ENCODE assay signal across 8 mouse cellular contexts in the genomic region with DNA sequence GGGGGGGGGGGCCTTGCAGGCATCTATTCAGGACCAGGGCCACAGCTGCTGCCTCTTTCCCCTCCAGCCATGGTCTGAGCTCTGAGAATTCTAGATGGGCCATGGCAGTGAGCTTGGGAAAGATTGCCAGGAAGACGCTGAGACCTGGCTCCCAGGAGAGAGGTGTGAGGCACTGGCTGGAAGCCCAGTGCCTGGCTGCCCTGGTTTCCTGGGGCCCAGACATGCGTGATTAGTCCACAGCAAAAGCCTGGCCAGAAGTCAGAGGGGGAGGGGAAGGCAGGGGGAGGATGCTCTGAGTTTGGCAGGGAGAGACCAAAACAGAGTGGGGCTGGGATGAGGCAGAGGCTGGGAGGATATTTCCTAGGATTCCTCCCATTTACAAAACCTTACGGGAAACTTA. TPM values are rescaled to one million over a fixed set of nuclear protein-coding genes. Genes with fewer than 3 reads are reported as not detected.
DNase-seq lines count a peak whose midpoint lies in the region; ATAC-seq and TF ChIP-seq lines count a peak whose summit lies in the region.

No protein-coding gene starts in this region.

- no peaks in the 10 kb centered on the region for H3K9me3 ChIP-seq in heart, embryonic 12.5 days (replicated peaks)
- no peaks in the 10 kb centered on the region for H3K9me3 ChIP-seq in kidney, postnatal 0 days (replicated peaks; ENCODE audit: low read length)

- no peak overlapping the region for H3K9ac ChIP-seq in heart, embryonic 12.5 days
- no peak overlapping the region for H3K9ac ChIP-seq in kidney, postnatal 0 days (ENCODE audit: low read depth, low read length)

- TF ChIP-seq POLR2A in lung, adult 2 months (IDR thresholded peaks at IDR 0.05; ENCODE audit: borderline replicate concordance, extremely low read depth, low read depth, low read length): no peak

- H3K4me3 ChIP-seq in lung, adult 2 months (replicated peaks; ENCODE audit: extremely low read depth, low read depth, low read length): no peak overlapping the region
- no peak overlapping the region for H3K4me3 ChIP-seq in heart, embryonic 12.5 days
- H3K4me3 ChIP-seq in kidney, postnatal 0 days (replicated peaks; ENCODE audit: low read depth, low read length): no peak overlapping the region

- H3K27ac ChIP-seq in heart, embryonic 12.5 days (ENCODE audit: poor library complexity, severe bottlenecking): peak overlapping the region; percentile 36
- H3K27ac ChIP-seq in kidney, postnatal 0 days: peak overlapping the region; percentile 19

- no peaks in the 10 kb centered on the region for H3K36me3 ChIP-seq in heart, embryonic 12.5 days
- H3K36me3 ChIP-seq in kidney, postnatal 0 days (ENCODE audit: insufficient read depth, low read length): no peaks in the 10 kb centered on the region

- 0 out of 2 replicates have a peak, but pooled peaks cover 9% of the 10 kb centered on the region for H3K27me3 ChIP-seq in heart, embryonic 12.5 days (replicated peaks)
- no peaks in the 10 kb centered on the region for H3K27me3 ChIP-seq in kidney, postnatal 0 days (ENCODE audit: insufficient read depth, low read length)

- WGBS in lung, adult 2 months: 29% methylated on average over 3 of the region's 3 CpGs
- 37% methylated on average over 3 of the region's 3 CpGs for WGBS in heart, embryonic 12.5 days
- WGBS in kidney, postnatal 0 days: 22% methylated on average over 3 of the region's 3 CpGs

- H3K4me2 ChIP-seq in heart, embryonic 12.5 days: peak overlapping the region; percentile 22
- no peak overlapping the region for H3K4me2 ChIP-seq in kidney, postnatal 0 days (ENCODE audit: low read length)

- 0 out of 2 replicates have a peak, but pooled peaks cover 4% of the 10 kb centered on the region for H3K4me1 ChIP-seq in lung, adult 2 months (ENCODE audit: control insufficient read depth, insufficient read depth, low read length)
- H3K4me1 ChIP-seq in heart, embryonic 12.5 days (replicated peaks): peaks cover 64% of the 10 kb centered on the region
- peaks cover 11% of the 10 kb centered on the region; the same call in 1 of the 2 replicates for H3K4me1 ChIP-seq in kidney, postnatal 0 days (replicated peaks; ENCODE audit: insufficient read depth, low read length)

- TF ChIP-seq CTCF in lung, adult 2 months (IDR thresholded peaks at IDR 0.05; ENCODE audit: insufficient read depth, low read length): no peak
- no peak for TF ChIP-seq CTCF in kidney, postnatal 0 days (IDR thresholded peaks at IDR 0.05; ENCODE audit: low read depth)

- ATAC-seq in heart, embryonic 12.5 days (ENCODE audit: insufficient number of reproducible peaks, low FRiP score): no peak
- no peak for ATAC-seq in kidney, postnatal 0 days (replicated peaks; ENCODE audit: low FRiP score, low read depth)

- DNase-seq in lung, adult 18-20 months: peak; percentile 35 to 46
- DNase-seq in lung, adult 2 months: no peak
- peak; percentile 96 to 97 for DNase-seq in cerebellum, postnatal 25 days
- peak; percentile 19 for DNase-seq in kidney, postnatal 0 days (ENCODE audit: low spot score)
- DNase-seq in lung, postnatal 14 days: peak; percentile 31
- DNase-seq in T-cell, adult 2 months (ENCODE audit: low spot score): no peak
- DNase-seq in embryo, embryonic 9.5 days (ENCODE audit: extremely low spot score): no peak

RNA-seq across cellular contexts. Expression of gene Hdac11, which starts 3.9 kb away (rescaled TPM):
- 18.4 and 18.7 TPM in 2 replicates for polyA plus RNA-seq in lung, adult 2 months (2012; rRNA removed)
- 8.8 and 9.0 TPM in 2 replicates for polyA plus RNA-seq in heart, embryonic 12.5 days (2016; fragmentation: Nextera tagmentation; extraction: Ambion mirVana)
- 16.2 and 17.3 TPM in 2 replicates for polyA plus RNA-seq in kidney, postnatal 0 days (2015; fragmentation: Nextera tagmentation; extraction: Ambion mirVana)

RNA-seq across cellular contexts. Expression of gene Nup210, which starts 43.8 kb away (rescaled TPM):
- polyA plus RNA-seq in lung, adult 2 months (2012; rRNA removed): 25.7 and 40.2 TPM in 2 replicates
- 10.7 and 11.2 TPM in 2 replicates for polyA plus RNA-seq in heart, embryonic 12.5 days (2016; fragmentation: Nextera tagmentation; extraction: Ambion mirVana)
- 11.7 and 14.1 TPM in 2 replicates for polyA plus RNA-seq in kidney, postnatal 0 days (2015; fragmentation: Nextera tagmentation; extraction: Ambion mirVana)

RNA-seq across cellular contexts. Expression of gene Fbln2, which starts 51.9 kb away (rescaled TPM):
- polyA plus RNA-seq in lung, adult 2 months (2012; rRNA removed): 63.0 and 88.3 TPM in 2 replicates
- polyA plus RNA-seq in heart, embryonic 12.5 days (2016; fragmentation: Nextera tagmentation; extraction: Ambion mirVana): 210 and 213 TPM in 2 replicates
- 20.9 and 22.0 TPM in 2 replicates for polyA plus RNA-seq in kidney, postnatal 0 days (2015; fragmentation: Nextera tagmentation; extraction: Ambion mirVana)

Comparison
In these comparisons a context has a peak if more than half of its experiments do, and no peak if none do; other contexts are left out.
1. DNase-seq: peak in lung, adult 18-20 months (2 of 2), cerebellum, postnatal 25 days (2 of 2), kidney, postnatal 0 days (single experiment) and lung, postnatal 14 days (single experiment); none in lung, adult 2 months (single experiment), T-cell, adult 2 months (single experiment) and embryo, embryonic 9.5 days (single experiment).